Mouse (Mus musculus): ENCODE data around the gene Chmp5. TPM values are rescaled to one million over a fixed set of nuclear protein-coding genes. Genes with fewer than 3 reads are reported as not detected.

The Chmp5 gene
- 101 and 105 TPM in 2 replicates for polyA plus RNA-seq (2016; fragmentation: Nextera tagmentation; extraction: Ambion mirVana)

GRCm38 (mm10) chr4:40948160-40948708 is at the start of gene Chmp5, which contains the start of gene Bag1:
TSS of gene Chmp5 (plus strand) at chr4:40948407.
TSS of gene Bag1 (minus strand) at chr4:40948294.
- Histone ChIP-seq H3K27ac (peak within 1 kb of the TSS; percentile 87), H3K9me3 (no peaks in the 10 kb centered on the region), H3K9ac (replicated peaks) (peak within 1 kb of the TSS; percentile 90), H3K4me3 (replicated peaks) (peak within 1 kb of the TSS; percentile 88), H3K36me3 (peaks cover 58% of the 10 kb centered on the region), H3K4me2 (peak within 1 kb of the TSS; percentile 90), H3K4me1 (replicated peaks) (peaks cover 23% of the 10 kb centered on the region), H3K27me3 (no peaks in the 10 kb centered on the region)
- under 1% methylated on average over 49 of the region's 50 CpGs for WGBS
- peak; percentile 97 for ATAC-seq (ENCODE audit: insufficient number of reproducible peaks, insufficient read depth, low FRiP score, low TSS enrichment, low read depth)

- no peak overlapping the region for H3K27ac ChIP-seq
- H3K36me3 ChIP-seq, result no peaks in the 10 kb centered on the region
- no peak overlapping the region for H3K9ac ChIP-seq (replicated peaks)
- H3K27me3 ChIP-seq, result no peaks in the 10 kb centered on the region
- WGBS, result 79% methylated on average over 6 of the region's 6 CpGs
- no peak for ATAC-seq (ENCODE audit: insufficient number of reproducible peaks, insufficient read depth, low FRiP score, low TSS enrichment, low read depth)
- H3K4me1 ChIP-seq (replicated peaks), result peaks cover 9% of the 10 kb centered on the region; the same call in 1 of the 2 replicates
- H3K9me3 ChIP-seq, result no peaks in the 10 kb centered on the region
- no peak overlapping the region for H3K4me2 ChIP-seq
- H3K4me3 ChIP-seq (replicated peaks), result no peak overlapping the region
Observed at GRCm38 (mm10) chr4:40898476-40899044, 49.6 kb upstream of the Chmp5 start.

GRCm38 (mm10) chr4:40899264-40899663 is 48.9 kb upstream of the Chmp5 start:
- no peak overlapping the region for H3K9ac ChIP-seq (replicated peaks)
- H3K27me3 ChIP-seq, result no peaks in the 10 kb centered on the region
- H3K4me3 ChIP-seq (replicated peaks), result no peak overlapping the region
- no peak overlapping the region for H3K27ac ChIP-seq
- H3K4me1 ChIP-seq (replicated peaks), result peaks cover 9% of the 10 kb centered on the region; the same call in 1 of the 2 replicates
- ATAC-seq (ENCODE audit: insufficient number of reproducible peaks, insufficient read depth, low FRiP score, low TSS enrichment, low read depth), result no peak
- no peaks in the 10 kb centered on the region for H3K36me3 ChIP-seq
- no peaks in the 10 kb centered on the region for H3K9me3 ChIP-seq
- no peak overlapping the region for H3K4me2 ChIP-seq
- WGBS, result 73% methylated on average over 2 of the region's 2 CpGs

DNA sequence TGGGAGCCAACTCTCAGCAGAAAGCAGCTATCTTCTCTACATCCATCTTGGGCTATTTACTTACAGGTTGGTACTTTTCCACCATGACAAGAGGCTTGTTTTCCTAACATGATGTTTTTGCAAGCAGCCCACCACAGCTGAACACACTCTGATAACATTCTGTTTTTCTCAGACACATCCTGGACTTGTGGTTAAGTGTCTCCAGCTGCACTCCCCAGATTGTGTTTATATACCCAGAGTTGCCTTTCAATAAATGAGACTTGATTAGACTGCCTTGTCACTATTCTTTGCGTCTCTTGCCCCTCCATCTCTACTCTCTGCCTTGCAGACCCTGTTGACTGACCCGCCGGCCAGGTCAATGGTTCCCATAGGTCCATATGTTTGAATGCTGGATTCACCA is 48.1 kb upstream of the Chmp5 start:
- no peak overlapping the region for H3K4me2 ChIP-seq
- no peaks in the 10 kb centered on the region for H3K9me3 ChIP-seq
- H3K9ac ChIP-seq (replicated peaks), result no peak overlapping the region
- H3K27ac ChIP-seq, result no peak overlapping the region
- no peak overlapping the region for H3K4me3 ChIP-seq (replicated peaks)
- peaks cover 9% of the 10 kb centered on the region; the same call in 1 of the 2 replicates for H3K4me1 ChIP-seq (replicated peaks)
- ATAC-seq (ENCODE audit: insufficient number of reproducible peaks, insufficient read depth, low FRiP score, low TSS enrichment, low read depth), result no peak
- H3K36me3 ChIP-seq, result no peaks in the 10 kb centered on the region
- H3K27me3 ChIP-seq, result no peaks in the 10 kb centered on the region
- WGBS, result 93% methylated on average over 3 of the region's 3 CpGs

DNA sequence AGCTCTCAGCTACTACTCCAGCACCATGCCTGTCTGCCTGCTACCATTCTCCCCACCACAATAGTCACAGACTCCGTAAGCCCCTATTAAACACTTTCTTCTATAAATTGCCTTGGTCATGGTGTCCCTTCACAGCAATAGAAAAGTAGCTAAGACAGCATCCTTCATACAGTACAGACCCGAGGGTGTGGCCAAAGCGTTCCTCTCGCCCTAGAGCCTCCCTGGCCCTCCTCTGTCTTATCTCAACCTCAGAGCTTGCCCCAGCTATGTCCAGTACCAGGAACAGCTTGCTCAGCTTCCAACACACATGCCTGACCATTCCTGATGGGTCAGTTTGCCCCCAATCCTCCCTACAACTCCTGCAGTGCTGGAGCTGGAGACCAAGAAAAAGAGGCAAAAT is 47.6 kb upstream of the Chmp5 start:
- H3K4me1 ChIP-seq (replicated peaks), result peaks cover 9% of the 10 kb centered on the region; the same call in 1 of the 2 replicates
- WGBS, result 89% methylated on average over 4 of the region's 4 CpGs
- no peak for ATAC-seq (ENCODE audit: insufficient number of reproducible peaks, insufficient read depth, low FRiP score, low TSS enrichment, low read depth)
- H3K4me3 ChIP-seq (replicated peaks), result no peak overlapping the region
- H3K9ac ChIP-seq (replicated peaks), result no peak overlapping the region
- H3K27me3 ChIP-seq, result no peaks in the 10 kb centered on the region
- no peaks in the 10 kb centered on the region for H3K36me3 ChIP-seq
- H3K4me2 ChIP-seq, result no peak overlapping the region
- H3K9me3 ChIP-seq, result no peaks in the 10 kb centered on the region
- H3K27ac ChIP-seq, result no peak overlapping the region

DNA sequence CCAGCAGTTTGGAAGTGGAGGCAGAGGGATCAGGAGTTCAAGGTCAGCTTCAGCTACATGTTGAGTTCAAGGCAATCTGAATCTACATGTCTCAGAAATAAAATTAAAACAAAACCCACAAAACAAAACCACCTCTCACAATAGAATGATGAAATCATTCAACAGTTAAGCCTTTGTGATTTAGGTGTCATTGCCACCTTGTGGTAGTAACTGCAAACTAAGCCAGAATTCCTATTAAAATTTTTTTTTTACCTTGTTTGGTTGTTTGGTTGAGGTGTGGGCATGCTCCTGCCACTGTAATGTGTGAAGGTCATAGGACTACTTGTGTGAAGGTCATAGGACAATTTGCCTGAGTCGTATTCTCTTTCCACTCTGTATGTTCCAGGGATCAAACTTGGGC is 41.9 kb upstream of the Chmp5 start:
- Histone ChIP-seq H3K27ac (no peak overlapping the region), H3K27me3 (no peaks in the 10 kb centered on the region), H3K4me3 (replicated peaks) (no peak overlapping the region), H3K4me1 (replicated peaks) (no peaks in the 10 kb centered on the region), H3K36me3 (no peaks in the 10 kb centered on the region), H3K9ac (replicated peaks) (no peak overlapping the region), H3K9me3 (no peaks in the 10 kb centered on the region), H3K4me2 (no peak overlapping the region)
- no peak for ATAC-seq (ENCODE audit: insufficient number of reproducible peaks, insufficient read depth, low FRiP score, low TSS enrichment, low read depth)
- 70% methylated on average over 1 of the region's 1 CpGs for WGBS

- H3K36me3 ChIP-seq, result no peaks in the 10 kb centered on the region
- no peaks in the 10 kb centered on the region for H3K9me3 ChIP-seq
- H3K4me3 ChIP-seq (replicated peaks), result no peak overlapping the region
- H3K4me1 ChIP-seq (replicated peaks), result no peaks in the 10 kb centered on the region
- ATAC-seq (ENCODE audit: insufficient number of reproducible peaks, insufficient read depth, low FRiP score, low TSS enrichment, low read depth), result no peak
- H3K4me2 ChIP-seq, result no peak overlapping the region
- no peak overlapping the region for H3K27ac ChIP-seq
- no peaks in the 10 kb centered on the region for H3K27me3 ChIP-seq
- H3K9ac ChIP-seq (replicated peaks), result no peak overlapping the region
- WGBS, result 38% methylated on average over 20 of the region's 20 CpGs
Observed at GRCm38 (mm10) chr4:40908261-40908969, 39.8 kb upstream of the Chmp5 start.

- Histone ChIP-seq H3K4me3 (replicated peaks) (no peak overlapping the region), H3K27ac (no peak overlapping the region), H3K4me2 (no peak overlapping the region), H3K9me3 (no peaks in the 10 kb centered on the region), H3K4me1 (replicated peaks) (no peaks in the 10 kb centered on the region), H3K27me3 (no peaks in the 10 kb centered on the region), H3K9ac (replicated peaks) (no peak overlapping the region), H3K36me3 (no peaks in the 10 kb centered on the region)
- ATAC-seq (ENCODE audit: insufficient number of reproducible peaks, insufficient read depth, low FRiP score, low TSS enrichment, low read depth), result no peak
Observed at GRCm38 (mm10) chr4:40914287-40914867, 33.8 kb upstream of the Chmp5 start.

DNA sequence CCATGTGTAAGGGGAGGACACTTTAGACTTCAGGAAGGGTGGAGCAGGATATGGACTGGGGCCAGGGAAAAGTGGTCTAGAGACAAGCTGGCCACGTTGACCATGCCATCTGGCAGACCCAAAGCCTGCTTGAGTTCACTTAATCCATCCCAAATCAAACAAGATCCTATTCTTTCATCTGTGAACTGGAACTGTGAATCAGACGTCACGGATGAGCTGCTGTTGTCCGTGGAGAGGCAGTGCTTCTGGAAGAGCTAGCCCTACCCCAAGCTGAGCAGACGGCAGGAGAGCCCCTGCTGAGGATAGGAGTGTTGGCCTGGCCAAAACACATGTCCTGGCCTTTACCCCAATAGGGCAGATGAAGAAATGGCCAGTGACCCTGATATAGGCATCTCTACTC is 32.3 kb upstream of the Chmp5 start:
- Histone ChIP-seq H3K27me3 (no peaks in the 10 kb centered on the region), H3K36me3 (no peaks in the 10 kb centered on the region), H3K27ac (no peak overlapping the region), H3K9ac (replicated peaks) (no peak overlapping the region), H3K4me3 (replicated peaks) (no peak overlapping the region), H3K4me2 (no peak overlapping the region), H3K9me3 (no peaks in the 10 kb centered on the region), H3K4me1 (replicated peaks) (no peaks in the 10 kb centered on the region)
- WGBS, result 81% methylated on average over 5 of the region's 5 CpGs
- no peak for ATAC-seq (ENCODE audit: insufficient number of reproducible peaks, insufficient read depth, low FRiP score, low TSS enrichment, low read depth)

- H3K27ac ChIP-seq, result no peak overlapping the region
- H3K36me3 ChIP-seq, result no peaks in the 10 kb centered on the region
- no peaks in the 10 kb centered on the region for H3K27me3 ChIP-seq
- H3K4me2 ChIP-seq, result no peak overlapping the region
- no peaks in the 10 kb centered on the region for H3K9me3 ChIP-seq
- no peaks in the 10 kb centered on the region for H3K4me1 ChIP-seq (replicated peaks)
- WGBS, result 91% methylated on average over 7 of the region's 7 CpGs
- H3K4me3 ChIP-seq (replicated peaks), result no peak overlapping the region
- ATAC-seq (ENCODE audit: insufficient number of reproducible peaks, insufficient read depth, low FRiP score, low TSS enrichment, low read depth), result no peak
- no peak overlapping the region for H3K9ac ChIP-seq (replicated peaks)
Observed at GRCm38 (mm10) chr4:40916592-40917155, 31.5 kb upstream of the Chmp5 start.

DNA sequence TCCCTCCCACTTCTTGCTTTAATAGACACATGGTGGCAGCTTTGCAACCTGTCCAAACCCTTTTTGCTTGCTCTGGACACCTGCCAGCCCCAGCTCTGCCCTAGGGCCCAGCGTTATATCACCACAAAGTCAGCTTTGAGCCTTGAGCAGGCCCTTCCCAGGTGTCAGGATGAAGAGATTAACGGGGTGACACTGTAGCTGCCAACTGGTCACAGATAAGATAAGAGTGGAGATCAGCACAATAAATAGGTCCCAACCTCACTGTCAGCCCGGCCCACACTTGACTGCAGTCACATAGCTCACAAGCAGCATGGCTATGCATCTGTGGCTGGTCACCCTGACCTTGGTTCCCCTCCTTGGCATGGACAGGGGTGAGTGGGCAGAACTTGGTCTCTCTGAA is 28.4 kb upstream of the Chmp5 start, which contains the start of gene Spink4:
Gene Spink4, plus strand, starts transcription at position 268 of the 400 bp plus-strand sequence.
- Histone ChIP-seq H3K27me3 (no peaks in the 10 kb centered on the region), H3K9me3 (no peaks in the 10 kb centered on the region), H3K9ac (replicated peaks) (no peak within 1 kb of the TSS), H3K4me3 (replicated peaks) (no peak within 1 kb of the TSS), H3K36me3 (no peaks in the 10 kb centered on the region), H3K4me2 (no peak within 1 kb of the TSS), H3K4me1 (replicated peaks) (no peaks in the 10 kb centered on the region), H3K27ac (no peak within 1 kb of the TSS)
- ATAC-seq (ENCODE audit: insufficient number of reproducible peaks, insufficient read depth, low FRiP score, low TSS enrichment, low read depth), result no peak
- WGBS, result 43% methylated on average over 3 of the region's 3 CpGs

All from limb, embryonic 12.5 days (tissue).